Comparison of ENCODE assay signal across 13 mouse cellular contexts in genomic region chr2:117417229-117417970, GRCm38 (mm10).
A peak's percentile ranks its signal among the peaks of the same experiment; 100 is the strongest.
DNase-seq lines count a peak whose midpoint lies in the region; ATAC-seq and TF ChIP-seq lines count a peak whose summit lies in the region.
"Had no signal": no experiment of that assay in that cellular context is flagged by ENCODE, and none has a peak within 500 bp of the region (broad histone marks: within the 10 kb centered on the region; RNA-seq: fewer than 3 reads in every experiment).

No protein-coding gene starts in this region.

- WGBS in spleen, adult 2 months, result 57% methylated on average over 8 of the region's 8 CpGs

- H3K27me3 ChIP-seq in spleen, adult 2 months (ENCODE audit: control insufficient read depth, insufficient read depth, low read length), result no peaks in the 10 kb centered on the region

- peak; percentile 69 for ATAC-seq in inflammation-experienced regulatory T-cells, adult 6 months

- peaks cover 17% of the 10 kb centered on the region for H3K4me1 ChIP-seq in spleen, adult 2 months (ENCODE audit: control insufficient read depth, insufficient read depth, insufficient read length)
- H3K4me1 ChIP-seq: heart, embryonic 10.5 days; hindbrain, embryonic 10.5 days had no signal

- peak in 1 of 2 experiments; percentile 40 for DNase-seq in spleen, adult 2 months (ENCODE audit: low read depth in 1 of 2, low spot score in 2 of 2)
- no peak for DNase-seq in spleen, postnatal 14 days (ENCODE audit: low spot score in 2 of 2)
- DNase-seq in right cerebral cortex, adult 2 months (ENCODE audit: low spot score in 2 of 2), result peak; percentile 46 to 54
- DNase-seq in thymus, postnatal 36 days, result peak; percentile 69 to 83
- no peak for DNase-seq in cerebellum, postnatal 4 days (ENCODE audit: low spot score in 2 of 2)
- DNase-seq in Muller cell, postnatal 12 days (ENCODE audit: inconsistent ontology term), result no peak
- no peak for DNase-seq in urinary bladder, postnatal 25 days (ENCODE audit: low spot score)
- DNase-seq: cerebellum, postnatal 36 days; layer of hippocampus, adult 9-11 months; lung, postnatal 14 days had no signal

- TF ChIP-seq POLR2A in spleen, adult 2 months (IDR thresholded peaks at IDR 0.05; ENCODE audit: low read depth, low read length), result no peak

- TF ChIP-seq CTCF in spleen, adult 2 months (IDR thresholded peaks at IDR 0.05; ENCODE audit: extremely low read depth, insufficient read depth, insufficient read length, insufficient replicate concordance), result no peak

- H3K27ac ChIP-seq in spleen, adult 2 months (ENCODE audit: insufficient read depth, low read length), result peak overlapping the region; percentile 76
- H3K27ac ChIP-seq: heart, embryonic 10.5 days; hindbrain, embryonic 10.5 days had no signal

- no peak overlapping the region; the same call in 1 of the 2 replicates for H3K4me3 ChIP-seq in spleen, adult 2 months (ENCODE audit: extremely low read depth, insufficient read depth, insufficient read length)
- H3K4me3 ChIP-seq: heart, embryonic 10.5 days; hindbrain, embryonic 10.5 days had no signal

- H3K36me3 ChIP-seq in spleen, adult 2 months (ENCODE audit: control insufficient read depth, insufficient read depth, low read length), result no peaks in the 10 kb centered on the region
- H3K36me3 ChIP-seq: heart, embryonic 10.5 days; hindbrain, embryonic 10.5 days had no signal

Comparison
In these comparisons a context has a peak if more than half of its experiments do, and no peak if none do; other contexts are left out.
1. DNase-seq: peak in right cerebral cortex, adult 2 months (2 of 2) and thymus, postnatal 36 days (2 of 2); none in spleen, postnatal 14 days (0 of 2), cerebellum, postnatal 4 days (0 of 2), Muller cell, postnatal 12 days (single experiment) and urinary bladder, postnatal 25 days (single experiment).